Comparison of ENCODE assay signal across 9 mouse cellular contexts in genomic region chr6:140336414-140336941, GRCm38 (mm10).
DNase-seq lines count a peak whose midpoint lies in the region; ATAC-seq and TF ChIP-seq lines count a peak whose summit lies in the region.
"Had no signal": no experiment of that assay in that cellular context is flagged by ENCODE, and none has a peak within 500 bp of the region (broad histone marks: within the 10 kb centered on the region; RNA-seq: fewer than 3 reads in every experiment).

No protein-coding gene starts in this region.

- no peak for ATAC-seq in heart, embryonic 11.5 days (replicated peaks; ENCODE audit: insufficient number of reproducible peaks, low FRiP score, low TSS enrichment)
- ATAC-seq in embryonic facial prominence, embryonic 12.5 days (ENCODE audit: insufficient number of reproducible peaks, insufficient read depth, low FRiP score, low TSS enrichment) = no peak
- ATAC-seq in intestine, embryonic 14.5 days (replicated peaks; ENCODE audit: low FRiP score, low TSS enrichment, low read depth) = 0 out of 2 replicates have a peak, but pooled peaks have one; percentile 41
- no peak for ATAC-seq in frontal cortex, adult (ENCODE audit: low TSS enrichment)
- no peak for ATAC-seq in erythroblast, adult 5-6 weeks (replicated peaks; ENCODE audit: low FRiP score, poor library complexity, severe bottlenecking)

- no peak overlapping the region for H3K4me3 ChIP-seq in heart, embryonic 11.5 days (ENCODE audit: low read depth, low read length)
- H3K4me3 ChIP-seq in embryonic facial prominence, embryonic 12.5 days = no peak overlapping the region
- no peak overlapping the region for H3K4me3 ChIP-seq in intestine, embryonic 14.5 days (ENCODE audit: low read depth, low read length)
- no peak overlapping the region for H3K4me3 ChIP-seq in myocyte

- no peak for TF ChIP-seq POLR2A in myocyte (IDR thresholded peaks at IDR 0.05; ENCODE audit: insufficient read length, low read depth)

- no peaks in the 10 kb centered on the region for H3K9me3 ChIP-seq in heart, embryonic 11.5 days (replicated peaks; ENCODE audit: control insufficient read depth, low read length)
- H3K9me3 ChIP-seq in embryonic facial prominence, embryonic 12.5 days = no peaks in the 10 kb centered on the region
- no peaks in the 10 kb centered on the region for H3K9me3 ChIP-seq in intestine, embryonic 14.5 days (ENCODE audit: control insufficient read depth, low read length)

- DNase-seq in heart, postnatal 25 days (ENCODE audit: low spot score) = no peak
- DNase-seq in intestine, embryonic 14.5 days (ENCODE audit: low spot score) = peak; percentile 58
- no peak for DNase-seq in right cerebral cortex, adult 18-20 months

- no peak overlapping the region for H3ac ChIP-seq in myocyte (ENCODE audit: control insufficient read depth, insufficient read length)

- H3K9ac ChIP-seq in heart, embryonic 11.5 days (ENCODE audit: low read depth, low read length) = no peak overlapping the region
- H3K9ac ChIP-seq in embryonic facial prominence, embryonic 12.5 days = no peak overlapping the region
- H3K9ac ChIP-seq in intestine, embryonic 14.5 days (ENCODE audit: low read length) = no peak overlapping the region; the same call in 1 of the 2 replicates

- H3K4me2 ChIP-seq in heart, embryonic 11.5 days = peak overlapping the region; percentile 41
- H3K4me2 ChIP-seq in embryonic facial prominence, embryonic 12.5 days (replicated peaks) = peak overlapping the region; percentile 24; the same call in 1 of the 2 replicates
- peak overlapping the region; percentile 37 for H3K4me2 ChIP-seq in intestine, embryonic 14.5 days (ENCODE audit: low read length)
- H3K4me2 ChIP-seq in myocyte (ENCODE audit: low read depth) = peak overlapping the region; percentile 34

- H3K27ac ChIP-seq in heart, embryonic 11.5 days (ENCODE audit: low read depth, low read length) = no peak overlapping the region
- H3K27ac ChIP-seq in embryonic facial prominence, embryonic 12.5 days = peak overlapping the region; percentile 83
- H3K27ac ChIP-seq in intestine, embryonic 14.5 days (ENCODE audit: low read depth) = peak overlapping the region; percentile 82
- H3K27ac ChIP-seq: macrophage had no signal

- no peaks in the 10 kb centered on the region for H3K36me3 ChIP-seq in heart, embryonic 11.5 days (ENCODE audit: control insufficient read depth, insufficient read depth, low read length)
- no peaks in the 10 kb centered on the region for H3K36me3 ChIP-seq in embryonic facial prominence, embryonic 12.5 days
- H3K36me3 ChIP-seq in intestine, embryonic 14.5 days (ENCODE audit: control insufficient read depth, insufficient read depth, low read length) = no peaks in the 10 kb centered on the region
- H3K36me3 ChIP-seq in myocyte (ENCODE audit: control insufficient read depth, insufficient read depth) = no peaks in the 10 kb centered on the region

- H3K79me2 ChIP-seq in myocyte (ENCODE audit: control insufficient read depth, insufficient read depth) = no peaks in the 10 kb centered on the region

- H3K27me3 ChIP-seq in heart, embryonic 11.5 days (ENCODE audit: control insufficient read depth, insufficient read depth, low read length) = no peaks in the 10 kb centered on the region
- no peaks in the 10 kb centered on the region for H3K27me3 ChIP-seq in embryonic facial prominence, embryonic 12.5 days
- no peaks in the 10 kb centered on the region for H3K27me3 ChIP-seq in intestine, embryonic 14.5 days (replicated peaks; ENCODE audit: control insufficient read depth, insufficient read depth, low read length)
- no peaks in the 10 kb centered on the region for H3K27me3 ChIP-seq in myocyte (ENCODE audit: control insufficient read depth, insufficient read depth, insufficient read length)

- 4% methylated on average over 13 of the region's 13 CpGs for WGBS in heart, embryonic 11.5 days (ENCODE audit: insufficient replicate concordance)
- WGBS in embryonic facial prominence, embryonic 12.5 days = 2% methylated on average over 13 of the region's 13 CpGs
- 5% methylated on average over 13 of the region's 13 CpGs for WGBS in intestine, embryonic 14.5 days

- 0 out of 2 replicates have a peak, but pooled peaks cover 2% of the 10 kb centered on the region for H3K4me1 ChIP-seq in heart, embryonic 11.5 days (ENCODE audit: control insufficient read depth, insufficient read depth, low read length)
- H3K4me1 ChIP-seq in embryonic facial prominence, embryonic 12.5 days = peaks cover 23% of the 10 kb centered on the region
- peaks cover 19% of the 10 kb centered on the region for H3K4me1 ChIP-seq in intestine, embryonic 14.5 days (replicated peaks; ENCODE audit: control insufficient read depth, insufficient read depth, low read length)

- intact Hi-C loops in heart, postnatal 25 days (cut with DNase I) = no loop called here

TF ChIP-seq in myocyte, 11 proteins besides CTCF, POLR2A, EP300 and RAD21:
- no peak for TF ChIP-seq SRF (IDR thresholded peaks at IDR 0.05; ENCODE audit: control insufficient read depth, insufficient read length, low read depth)
- no peak for TF ChIP-seq REST (IDR thresholded peaks at IDR 0.05; ENCODE audit: insufficient read depth, insufficient read length)
